Mouse (Mus musculus): ENCODE data around the gene Foxj2.

DNA sequence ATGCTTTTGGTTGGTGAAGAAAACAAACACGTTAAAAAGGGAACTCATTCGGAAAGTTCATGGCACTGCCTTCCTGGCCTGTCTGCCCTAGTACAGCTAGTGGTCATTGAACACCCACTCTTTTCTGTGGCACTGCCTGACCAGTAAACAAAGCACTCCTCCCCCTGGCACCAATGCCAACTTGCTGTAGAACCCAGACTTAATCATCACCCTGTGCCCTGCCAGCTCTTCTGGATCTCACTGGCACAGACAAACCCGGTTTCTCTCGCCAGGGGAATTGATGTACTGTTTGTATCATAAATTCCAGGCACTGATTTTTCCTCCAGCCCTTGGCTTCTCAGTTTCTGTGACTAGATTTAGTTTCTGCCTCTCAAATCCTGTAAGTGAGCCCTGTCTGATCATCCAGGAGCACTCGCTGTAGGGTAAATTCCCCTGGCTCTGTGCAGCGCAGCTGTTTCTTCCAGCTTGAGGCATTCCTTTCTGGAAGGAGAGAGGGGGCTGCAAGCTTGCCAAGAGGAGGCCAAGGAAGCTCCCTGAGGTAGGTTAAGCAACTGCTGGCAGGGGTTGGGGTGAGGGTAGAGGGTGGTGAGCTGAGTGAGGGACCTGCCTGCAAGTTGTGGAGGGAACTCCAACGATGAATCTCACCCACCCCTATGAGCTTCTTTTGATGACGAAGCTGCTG lies 24.3 kb upstream of the Foxj2 start:
- TF ChIP-seq E2F4 (IDR thresholded peaks at IDR 0.05; ENCODE audit: insufficient read depth) (no peak), POLR2AphosphoS2 (IDR thresholded peaks at IDR 0.05; ENCODE audit: insufficient read length, low read depth) (no peak), USF1 (IDR thresholded peaks at IDR 0.05; ENCODE audit: low read depth) (no peak)
